Mouse (Mus musculus): ENCODE data around the gene Lat2.

DNA sequence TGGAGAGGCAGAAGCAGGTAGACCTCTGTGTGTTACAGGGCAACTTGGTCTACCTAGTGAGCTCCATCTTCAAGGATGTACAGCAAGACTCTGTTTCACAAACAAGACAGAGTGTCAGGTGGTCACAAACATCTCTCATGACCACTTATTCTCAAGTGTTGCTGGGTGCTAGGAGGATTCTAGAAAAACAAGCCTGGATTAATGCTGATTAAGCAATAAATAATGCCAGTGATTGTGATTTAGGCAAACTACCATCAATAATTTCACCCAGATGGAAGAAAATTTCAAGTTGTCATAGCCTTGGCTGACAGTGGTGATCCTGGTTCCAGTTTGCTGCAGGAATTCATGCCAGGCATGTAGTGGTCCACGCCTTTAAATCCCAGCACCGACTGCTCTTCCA lies 50.6 kb downstream of the Lat2 start:
- no peak for TF ChIP-seq CTCF (IDR thresholded peaks at IDR 0.05; ENCODE audit: low read depth)
- no peak for TF ChIP-seq EP300 (IDR thresholded peaks at IDR 0.05; ENCODE audit: low read depth)

Data from heart, postnatal 0 days (tissue).